Mouse (Mus musculus) Patski (cell line): ENCODE results near the gene Creg2. TPM values are rescaled to one million over a fixed set of nuclear protein-coding genes. Genes with fewer than 3 reads are reported as not detected.
A peak's percentile ranks its signal among the peaks of the same experiment; 100 is the strongest.

ENCODE experiments used
- ATAC-seq: fragments of 100-300 bp; one replicate; pipeline ENCODE4 v1.8.0; 2021
- CTCF ChIA-PET: fragments of 350-600 bp; sonication (Branson Sonifier 250); formaldehyde crosslinking; loops from one replicate; lab custom pipeline; 2022; ENCODE audit warnings: inconsistent platforms; lab: Charles Lee
- POLR2A ChIA-PET: fragments of 350-600 bp; sonication (Branson Sonifier 250); formaldehyde crosslinking; loops from one replicate; lab custom pipeline; 2022; ENCODE audit warnings: antibody characterized with exemption, inconsistent platforms; lab: Charles Lee
- DNase-seq: peaks from one replicate; pipeline ENCODE4 v3.0.0-alpha.2; 2011; ENCODE audit warnings: low read depth, low spot score
- H3K27me3 ChIP-seq: fragments of 371-371 bp; one replicate; pipeline ENCODE4 v1.5.1; 2021
- CTCF ChIP-seq: fragments of 100-300 bp; IDR thresholded peaks from one replicate; pipeline ENCODE4 v1.5.1; 2021
- in situ Hi-C: fragments of 300-500 bp; cut with MboI; formaldehyde crosslinking; loops from 3 replicates; pipeline ENCODE4 v1.11.1; 2018; ENCODE audit warnings: low pct_unique_long_range_greater_than_20kb, mixed read lengths
- polyA plus RNA-seq: library from polyadenylated mRNA; unstranded; gene quantifications from one replicate; pipeline ENCODE4 v1.2.3, GENCODE M21; 2021

The Creg2 gene
- polyA plus RNA-seq, result not detected

DNA sequence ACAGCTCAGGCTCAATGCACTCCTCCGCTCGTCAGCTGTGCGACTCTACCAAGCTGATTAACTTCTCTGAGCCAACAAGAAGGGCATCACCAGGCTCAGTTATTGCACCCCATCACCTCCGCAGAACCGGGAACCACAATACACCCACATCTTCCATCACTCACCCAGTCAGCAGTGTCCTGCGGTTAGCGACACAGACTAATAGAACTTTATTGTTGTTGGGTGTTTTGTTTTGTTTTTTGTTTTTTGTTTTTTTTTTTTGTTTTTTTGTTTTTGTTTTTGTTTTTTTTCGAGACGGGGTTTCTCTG, at the start of gene Creg2:
Creg2 (minus strand) TSS at position 234 of the 308 bp plus-strand sequence.
- ChIA-PET POLR2A (no interaction called here), CTCF (interaction anchor here (2.1 kb wide), 1 partner anchor 124 kb away, joined by 9 read pairs; no protein-coding TSS in a partner anchor)
- ATAC-seq (no peak), DNase-seq (no peak)
- TF ChIP-seq CTCF, result no peak
- H3K27me3 ChIP-seq, result peaks cover 31% of the 10 kb centered on the region
- in situ Hi-C loops, result loop anchor here (25.0 kb wide), 1 partner anchor 264 kb away; no protein-coding TSS in a partner anchor

DNA sequence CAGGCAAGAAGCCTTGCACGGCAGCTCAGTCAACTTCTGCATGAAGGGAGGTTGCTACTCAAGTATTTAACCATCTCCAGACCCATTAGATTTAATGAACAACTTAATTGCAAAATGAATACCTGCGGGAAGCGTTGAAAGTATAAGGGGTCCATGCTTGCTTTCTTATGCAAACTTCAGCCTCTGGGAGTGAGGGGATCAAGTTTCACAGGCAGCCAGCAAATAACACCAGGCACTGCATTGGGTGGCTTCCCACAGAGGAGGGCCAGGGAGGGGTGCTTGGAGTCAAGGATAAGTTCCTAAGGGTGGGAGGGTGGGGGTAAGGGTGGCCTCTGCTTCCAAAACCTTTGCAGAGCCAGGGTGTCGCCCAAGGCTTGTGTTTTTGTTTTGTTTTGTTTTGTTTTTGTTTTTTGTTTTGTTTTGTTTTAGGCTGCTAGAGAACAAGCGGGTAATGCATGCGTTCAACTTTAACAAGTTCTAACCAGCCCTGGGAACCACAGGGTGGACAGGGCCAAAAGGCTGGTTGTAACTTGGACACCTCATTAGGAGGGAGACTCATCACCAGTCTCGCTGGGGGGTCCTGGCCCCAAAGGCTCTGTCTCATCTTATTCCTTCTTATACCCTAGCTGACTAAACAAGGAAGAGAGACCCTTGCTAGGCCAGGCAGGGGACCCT, 49.5 kb upstream of the Creg2 start:
- TF ChIP-seq CTCF, result no peak
- DNase-seq, result peak; percentile 53
- ChIA-PET CTCF (no interaction called here), POLR2A (no interaction called here)
- no peaks in the 10 kb centered on the region for H3K27me3 ChIP-seq
- ATAC-seq, result peak; percentile 69
- in situ Hi-C loops, result no loop called here

DNA sequence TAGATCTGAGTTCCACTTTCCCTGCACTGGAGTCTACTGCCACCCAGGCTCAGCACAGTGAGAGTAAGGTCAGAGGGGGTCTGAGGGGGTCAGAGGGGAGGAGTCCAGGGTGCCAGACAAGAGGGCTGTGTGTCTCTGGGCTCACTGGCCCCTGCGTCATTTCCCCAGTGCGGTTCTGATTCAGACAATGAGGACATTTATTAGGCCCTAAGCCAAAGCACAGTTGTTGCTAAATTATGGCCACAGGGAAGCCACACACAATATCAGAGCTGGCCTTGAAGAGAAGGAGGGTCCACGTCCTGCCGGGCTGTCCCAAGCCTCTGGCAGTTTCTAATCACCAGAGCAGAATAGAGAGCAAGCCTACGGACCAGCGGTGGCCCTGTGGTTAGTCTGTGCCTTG, 47.2 kb upstream of the Creg2 start:
- TF ChIP-seq CTCF, result no peak
- ChIA-PET CTCF (no interaction called here), POLR2A (no interaction called here)
- DNase-seq (no peak), ATAC-seq (no peak)
- H3K27me3 ChIP-seq, result no peaks in the 10 kb centered on the region
- in situ Hi-C loops, result loop anchor here (5.0 kb wide), 1 partner anchor 54 kb away; no protein-coding TSS in a partner anchor

DNA sequence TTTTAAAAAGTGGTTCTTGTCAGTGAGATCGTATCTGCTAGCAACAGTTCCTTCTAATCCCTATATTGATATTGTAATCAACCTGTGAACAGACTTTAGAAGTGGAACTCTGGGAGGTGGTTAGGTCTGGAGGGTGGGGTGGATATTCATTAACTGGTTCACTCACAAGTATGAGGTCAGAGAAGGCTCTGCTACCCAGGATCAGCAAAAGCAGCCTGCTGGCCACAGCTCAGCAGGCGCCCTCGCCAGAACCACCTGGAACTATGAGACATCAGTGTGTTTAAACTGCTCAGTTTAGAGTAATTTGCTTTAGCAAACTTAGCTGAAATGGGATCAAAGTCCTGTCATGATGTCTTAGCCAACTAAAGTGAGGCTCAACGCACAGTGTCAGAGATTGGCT, 43.9 kb upstream of the Creg2 start:
- in situ Hi-C loops, result loop anchor here (5.0 kb wide), 1 partner anchor 57 kb away; no protein-coding TSS in a partner anchor
- no peak for TF ChIP-seq CTCF
- no peaks in the 10 kb centered on the region for H3K27me3 ChIP-seq
- ATAC-seq (peak; percentile 60), DNase-seq (no peak)
- POLR2A ChIA-PET, result no interaction called here
- CTCF ChIA-PET, result interaction anchor here (0.7 to 3.7 kb wide), 5 partner anchors 9 to 71 kb away, joined by 3 to 19 read pairs (median 3); no protein-coding TSS in a partner anchor

DNA sequence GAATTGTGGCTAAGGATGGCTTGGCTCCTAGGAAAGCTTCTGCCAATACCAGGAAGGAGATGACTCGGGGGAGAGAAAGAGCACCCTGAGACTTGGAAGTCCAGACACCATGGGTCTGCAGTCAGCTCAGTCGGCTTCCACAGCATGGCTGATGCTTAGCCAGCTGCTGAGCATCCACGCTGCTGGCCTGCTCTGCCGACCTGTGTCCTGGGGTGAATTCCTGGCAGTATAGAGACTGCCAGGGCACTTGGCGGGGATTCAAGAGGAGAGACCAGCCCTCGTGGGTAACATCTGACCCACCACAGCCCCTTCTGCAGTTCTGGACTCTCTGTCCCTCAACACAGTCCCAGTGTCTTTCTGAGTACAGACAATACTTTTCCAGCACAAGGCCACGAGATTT, 43.5 kb upstream of the Creg2 start:
- TF ChIP-seq CTCF, result no peak
- no peak for DNase-seq
- ChIA-PET CTCF (interaction anchor here (0.7 to 3.7 kb wide), 3 partner anchors 8 to 67 kb away, joined by 3 to 19 read pairs (median 4); no protein-coding TSS in a partner anchor), POLR2A (no interaction called here)
- in situ Hi-C loops, result loop anchor here (5.0 kb wide), 1 partner anchor 58 kb away; no protein-coding TSS in a partner anchor
- ATAC-seq, result no peak
- H3K27me3 ChIP-seq, result no peaks in the 10 kb centered on the region

DNA sequence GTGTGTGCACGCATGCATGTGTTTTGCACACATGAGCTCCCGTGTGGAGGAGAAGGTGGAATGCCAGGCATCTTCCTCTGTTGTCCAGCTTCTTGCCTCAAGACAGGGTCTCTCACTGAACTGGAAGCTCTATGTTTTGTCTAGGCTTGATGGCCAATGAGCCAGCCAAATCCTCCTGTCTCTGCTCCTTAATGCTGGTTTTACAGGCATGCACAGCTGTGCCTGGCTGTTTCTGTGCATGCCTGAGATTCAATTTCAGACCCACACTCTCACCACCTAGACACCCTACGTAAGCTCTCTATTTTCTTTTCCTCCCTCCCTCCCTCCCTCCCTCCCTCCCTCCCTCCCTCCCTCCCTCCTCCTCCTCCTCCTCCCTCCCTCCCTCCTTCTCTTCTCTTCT, 40.7 kb upstream of the Creg2 start:
- no peak for TF ChIP-seq CTCF
- DNase-seq (no peak), ATAC-seq (no peak)
- ChIA-PET CTCF (no interaction called here), POLR2A (no interaction called here)
- in situ Hi-C loops, result no loop called here
- no peaks in the 10 kb centered on the region for H3K27me3 ChIP-seq

DNA sequence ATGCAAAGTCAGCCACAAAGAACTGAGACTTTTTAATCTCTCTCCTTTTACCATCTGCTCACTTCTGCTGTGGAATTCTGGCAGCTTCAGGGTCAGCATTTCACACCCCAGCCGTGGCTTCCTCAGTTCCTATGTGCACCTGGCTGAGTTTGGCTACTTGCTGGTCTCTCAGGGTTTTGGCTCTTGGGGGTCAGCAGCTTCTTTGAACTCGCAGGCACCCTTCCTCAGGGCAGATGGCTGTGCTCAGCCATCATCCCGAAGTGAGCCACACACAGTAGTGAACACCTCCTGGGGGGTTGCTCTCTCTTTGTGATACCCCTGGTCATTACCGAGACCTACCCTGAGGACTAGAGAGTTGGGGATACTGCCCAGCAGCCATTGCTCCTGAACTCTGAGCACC, 39.8 kb upstream of the Creg2 start:
- no peaks in the 10 kb centered on the region for H3K27me3 ChIP-seq
- ChIA-PET CTCF (no interaction called here), POLR2A (no interaction called here)
- no peak for TF ChIP-seq CTCF
- DNase-seq (no peak), ATAC-seq (no peak)
- in situ Hi-C loops, result no loop called here

DNA sequence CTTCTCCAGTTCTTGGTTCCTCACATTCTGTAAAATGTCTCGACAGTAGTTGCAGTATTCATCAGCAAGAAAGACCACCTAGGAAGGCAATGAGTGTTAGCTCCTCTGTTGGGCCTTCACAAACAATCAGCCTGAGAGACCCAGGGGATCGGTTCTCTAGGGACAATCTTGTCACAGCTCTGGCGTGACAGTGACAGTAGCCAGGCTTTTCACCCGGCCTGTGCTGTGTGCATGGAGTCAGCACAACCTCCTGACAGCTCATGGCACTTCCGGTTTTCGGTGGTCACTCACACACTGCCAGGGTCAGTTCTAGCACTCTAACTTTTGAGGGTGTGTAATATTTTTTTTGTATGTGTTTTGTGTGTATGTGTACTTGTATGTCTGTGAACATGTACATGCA, 37.3 kb upstream of the Creg2 start:
- POLR2A ChIA-PET, result no interaction called here
- no peak for TF ChIP-seq CTCF
- in situ Hi-C loops, result loop anchor here (5.0 to 10.0 kb wide), 3 partner anchors 209 to 406 kb away; no protein-coding TSS in a partner anchor
- DNase-seq (no peak), ATAC-seq (no peak)
- H3K27me3 ChIP-seq, result no peaks in the 10 kb centered on the region
- CTCF ChIA-PET, result no interaction called here

DNA sequence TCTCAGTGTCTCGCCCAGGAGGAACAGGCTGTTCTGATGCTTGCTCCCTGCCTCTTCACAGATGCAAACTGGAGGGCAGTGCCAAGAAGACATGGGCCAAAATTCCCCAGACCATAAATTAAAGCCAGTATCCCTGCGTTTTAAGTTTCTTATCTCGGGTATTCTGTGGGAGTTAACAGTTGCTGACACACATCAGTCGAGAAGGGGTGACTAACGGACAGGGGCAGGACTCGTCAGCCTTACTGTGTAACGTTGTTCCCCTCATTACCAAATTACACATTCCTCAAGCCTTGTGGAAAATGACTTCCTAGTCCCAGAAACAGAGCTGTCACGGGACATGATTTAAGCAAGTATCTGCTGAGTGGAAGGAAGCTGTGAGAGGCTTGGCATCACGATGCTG, 36.0 kb upstream of the Creg2 start:
- in situ Hi-C loops, result loop anchor here (5.0 to 10.0 kb wide), 3 partner anchors 210 to 408 kb away; no protein-coding TSS in a partner anchor
- POLR2A ChIA-PET, result no interaction called here
- CTCF ChIA-PET, result interaction anchor here (1.4 to 3.2 kb wide), 4 partner anchors 8 to 249 kb away, joined by 3 to 19 read pairs (median 10); no protein-coding TSS in a partner anchor
- H3K27me3 ChIP-seq, result no peaks in the 10 kb centered on the region
- ATAC-seq (no peak), DNase-seq (no peak)
- TF ChIP-seq CTCF, result no peak

DNA sequence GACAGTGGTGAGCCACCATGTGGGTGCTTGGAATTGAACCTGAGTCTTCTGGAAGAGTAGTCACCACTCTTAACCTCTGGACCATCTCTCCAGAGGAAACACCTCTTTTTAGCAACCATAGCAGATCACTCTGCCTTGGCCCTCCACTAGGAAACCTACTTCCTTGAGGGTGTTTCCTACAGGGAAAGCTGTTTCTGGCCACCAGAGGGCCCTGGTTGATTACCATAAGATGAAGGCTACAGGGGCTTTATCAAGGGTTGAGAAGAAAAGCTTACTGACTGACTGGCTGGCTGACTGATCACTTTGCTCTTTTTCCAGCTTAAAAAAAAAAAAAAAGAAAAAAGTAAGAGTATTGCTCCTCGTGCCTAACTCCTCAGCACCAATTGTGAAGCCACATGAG, 34.6 kb upstream of the Creg2 start:
- ATAC-seq (peak; percentile 81), DNase-seq (no peak)
- in situ Hi-C loops, result loop anchor here (5.0 to 10.0 kb wide), 3 partner anchors 211 to 409 kb away; no protein-coding TSS in a partner anchor
- TF ChIP-seq CTCF, result no peak
- ChIA-PET POLR2A (no interaction called here), CTCF (interaction anchor here (0.6 to 3.2 kb wide), 15 partner anchors 9 to 330 kb away, joined by 3 to 19 read pairs (median 3); no protein-coding TSS in a partner anchor)
- H3K27me3 ChIP-seq, result no peaks in the 10 kb centered on the region

DNA sequence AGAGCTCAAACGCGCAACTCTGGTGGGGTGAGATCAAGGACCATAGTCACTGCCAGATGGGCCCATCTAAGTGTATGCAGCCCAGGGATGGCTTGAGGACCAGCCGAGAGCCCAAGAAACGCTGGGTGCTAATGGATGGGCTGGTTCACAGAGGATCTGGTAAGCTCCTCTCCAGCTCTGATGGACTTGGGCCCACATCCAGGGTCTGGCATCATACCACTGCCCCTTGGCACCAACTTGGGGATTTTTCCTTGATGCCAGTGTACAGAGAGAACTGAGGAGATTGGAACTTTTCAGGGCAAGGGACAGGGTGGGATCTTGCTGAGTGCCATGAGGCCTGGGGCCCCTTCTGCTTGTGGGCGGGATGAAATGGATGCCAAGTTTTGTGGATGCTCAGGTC, 30.4 kb upstream of the Creg2 start:
- ChIA-PET POLR2A (no interaction called here), CTCF (interaction anchor here (1.3 to 1.6 kb wide), 2 partner anchors 80 to 85 kb away, joined by 4 to 5 read pairs; no protein-coding TSS in a partner anchor)
- ATAC-seq (no peak), DNase-seq (no peak)
- no peak for TF ChIP-seq CTCF
- peaks cover 3% of the 10 kb centered on the region for H3K27me3 ChIP-seq
- in situ Hi-C loops, result loop anchor here (10.0 kb wide), 1 partner anchor 413 kb away; no protein-coding TSS in a partner anchor
